Mouse (Mus musculus) embryonic fibroblast, embryonic 13.5 days (primary cell): ENCODE measurements around the gene Arhgap20.

Source experiments
- CTCF ChIP-seq: IDR thresholded peaks from 2 replicates; pipeline ENCODE4 v1.5.1; 2011; ENCODE audit warnings: mild to moderate bottlenecking, control low read depth, low read length, moderate library complexity, borderline replicate concordance; ENCODE audit not compliant: insufficient read depth
- POLR2A ChIP-seq: IDR thresholded peaks from 2 replicates; pipeline ENCODE4 v1.6.1; 2011; ENCODE audit warnings: low read depth, mild to moderate bottlenecking, control low read depth, low read length, moderate library complexity

- TF ChIP-seq POLR2A (no peak), CTCF (no peak)
Observed at GRCm38 (mm10) chr9:51881881-51882280, 116.7 kb downstream of the Arhgap20 start.
